In the genomic region with DNA sequence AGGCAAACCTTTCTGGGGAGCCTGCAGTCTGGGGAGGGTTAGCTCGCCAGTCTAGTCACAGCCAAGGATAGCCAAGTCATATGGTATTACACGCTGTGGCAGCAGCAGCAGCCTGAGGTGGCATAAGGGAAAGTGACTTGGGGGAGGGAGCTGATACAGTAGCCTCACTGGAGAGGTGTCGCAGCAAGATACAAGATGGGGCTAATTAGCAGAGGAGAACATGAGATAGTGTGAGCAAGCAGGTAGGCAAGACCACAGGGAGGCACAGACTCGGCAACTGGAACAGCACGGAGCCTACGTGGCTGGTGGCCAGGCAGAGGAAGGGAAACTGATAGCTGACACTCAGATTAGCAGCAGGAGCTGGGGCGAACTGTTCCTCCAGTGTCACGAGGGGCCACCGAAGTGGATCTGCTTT, we compare ENCODE assay signal across 9 mouse cellular contexts. TPM values are rescaled to one million over a fixed set of nuclear protein-coding genes. Genes with fewer than 3 reads are reported as not detected.
DNase-seq lines count a peak whose midpoint lies in the region; ATAC-seq and TF ChIP-seq lines count a peak whose summit lies in the region.
"Had no signal": no experiment of that assay in that cellular context is flagged by ENCODE, and none has a peak within 500 bp of the region (broad histone marks: within the 10 kb centered on the region; RNA-seq: fewer than 3 reads in every experiment).

No protein-coding gene starts in this region.

- no peak overlapping the region for H3K4me3 ChIP-seq in forebrain, embryonic 13.5 days
- no peak overlapping the region for H3K4me3 ChIP-seq in forebrain, postnatal 0 days (ENCODE audit: low read depth, low read length)
- H3K4me3 ChIP-seq in gastrocnemius, adult 2 months, result peak overlapping the region; percentile 50
- no peak overlapping the region for H3K4me3 ChIP-seq in hindbrain, postnatal 0 days (ENCODE audit: low read length)
- H3K4me3 ChIP-seq in layer of hippocampus, adult 2 months, result no peak overlapping the region

- 75% methylated on average over 9 of the region's 9 CpGs for WGBS in forebrain, embryonic 13.5 days
- 67% methylated on average over 9 of the region's 9 CpGs for WGBS in forebrain, postnatal 0 days
- 47% methylated on average over 9 of the region's 9 CpGs for WGBS in hindbrain, postnatal 0 days

- H3K27ac ChIP-seq in forebrain, embryonic 13.5 days, result peak overlapping the region; percentile 25; the same call in 1 of the 2 replicates
- H3K27ac ChIP-seq in forebrain, postnatal 0 days (ENCODE audit: low read depth, low read length), result no peak overlapping the region
- peak overlapping the region; percentile 90 for H3K27ac ChIP-seq in gastrocnemius, adult 2 months
- no peak overlapping the region for H3K27ac ChIP-seq in hindbrain, postnatal 0 days
- H3K27ac ChIP-seq in layer of hippocampus, adult 2 months, result no peak overlapping the region

- no peak overlapping the region for H3K9ac ChIP-seq in forebrain, embryonic 13.5 days
- no peak overlapping the region for H3K9ac ChIP-seq in forebrain, postnatal 0 days
- no peak overlapping the region for H3K9ac ChIP-seq in hindbrain, postnatal 0 days (replicated peaks; ENCODE audit: low read length)

- H3K4me2 ChIP-seq in forebrain, embryonic 13.5 days, result no peak overlapping the region
- H3K4me2 ChIP-seq in forebrain, postnatal 0 days (ENCODE audit: low read depth), result no peak overlapping the region
- no peak overlapping the region for H3K4me2 ChIP-seq in hindbrain, postnatal 0 days (ENCODE audit: low read depth, low read length)

- no peaks in the 10 kb centered on the region for H3K9me3 ChIP-seq in forebrain, embryonic 13.5 days (replicated peaks)
- H3K9me3 ChIP-seq in forebrain, postnatal 0 days (ENCODE audit: low read length), result no peaks in the 10 kb centered on the region
- no peaks in the 10 kb centered on the region for H3K9me3 ChIP-seq in hindbrain, postnatal 0 days (ENCODE audit: low read length)

- no peak for TF ChIP-seq CTCF in forebrain, postnatal 0 days (IDR thresholded peaks at IDR 0.05; ENCODE audit: low read depth)
- TF ChIP-seq CTCF in gastrocnemius, adult 2 months (IDR thresholded peaks at IDR 0.05), result no peak
- no peak for TF ChIP-seq CTCF in hindbrain, postnatal 0 days (IDR thresholded peaks at IDR 0.05; ENCODE audit: low read depth)
- no peak for TF ChIP-seq CTCF in layer of hippocampus, adult 2 months (conservative IDR thresholded peaks at IDR 0.05)

- intact Hi-C loops in gastrocnemius, adult 2 months (cut with DNase I), result loop anchor here (2.0 kb wide), 2 partner anchors 15 to 29 kb away; no protein-coding TSS in a partner anchor

- ATAC-seq in forebrain, embryonic 13.5 days, result no peak
- no peak for ATAC-seq in forebrain, postnatal 0 days
- ATAC-seq in hindbrain, postnatal 0 days, result peak; percentile 53; the same call in 1 of the 2 replicates
- ATAC-seq: CD4-positive, CD25-positive, alpha-beta regulatory T cell, adult 4 months had no signal

- no peaks in the 10 kb centered on the region for H3K27me3 ChIP-seq in forebrain, embryonic 13.5 days
- H3K27me3 ChIP-seq in forebrain, postnatal 0 days (ENCODE audit: insufficient read depth, low read length), result no peaks in the 10 kb centered on the region
- no peaks in the 10 kb centered on the region for H3K27me3 ChIP-seq in hindbrain, postnatal 0 days (ENCODE audit: insufficient read depth, low read length)

- H3K4me1 ChIP-seq in forebrain, embryonic 13.5 days, result peaks cover 16% of the 10 kb centered on the region
- no peaks in the 10 kb centered on the region for H3K4me1 ChIP-seq in forebrain, postnatal 0 days (ENCODE audit: insufficient read depth)
- H3K4me1 ChIP-seq in hindbrain, postnatal 0 days (ENCODE audit: insufficient read depth, low read length), result peaks cover 8% of the 10 kb centered on the region; the same call in 1 of the 2 replicates

- no peaks in the 10 kb centered on the region for H3K36me3 ChIP-seq in forebrain, embryonic 13.5 days (ENCODE audit: poor library complexity, severe bottlenecking)
- H3K36me3 ChIP-seq in forebrain, postnatal 0 days (ENCODE audit: insufficient read depth), result no peaks in the 10 kb centered on the region
- no peaks in the 10 kb centered on the region for H3K36me3 ChIP-seq in hindbrain, postnatal 0 days (ENCODE audit: insufficient read depth, low read length)

- DNase-seq in forebrain, postnatal 0 days, result no peak
- DNase-seq in A20 (ENCODE audit: low read depth, low spot score), result peak; percentile 81
- DNase-seq in gastrocnemius, adult 2 months, result peak; percentile 85
- peak; percentile 43 for DNase-seq in hindbrain, postnatal 0 days (ENCODE audit: low spot score)
- no peak for DNase-seq in layer of hippocampus, adult 2 months (ENCODE audit: low spot score in 2 of 2)
- no peak for DNase-seq in urinary bladder, postnatal 4 days (ENCODE audit: low spot score in 2 of 2)
- DNase-seq in spleen, adult 12 weeks (ENCODE audit: low spot score), result no peak

RNA-seq across cellular contexts. Expression of a gene that starts 26.2 kb away (rescaled TPM):
- polyA plus RNA-seq in forebrain, embryonic 13.5 days (2015; fragmentation: Nextera tagmentation; extraction: Ambion mirVana), result 11.3 and 12.5 TPM in 2 replicates
- 8.3 and 10.8 TPM in 2 replicates for total RNA-seq in forebrain, postnatal 0 days (2014; rRNA removed)
- 8.5 and 10.3 TPM in 2 replicates for polyA plus RNA-seq in forebrain, postnatal 0 days (2015; fragmentation: Nextera tagmentation; extraction: Ambion mirVana)
- total RNA-seq in gastrocnemius, adult 2 months (2021), result 1 to 10 TPM; 8.6 to 9.8 TPM
- total RNA-seq in hindbrain, postnatal 0 days (2014; rRNA removed), result 13.1 and 15.5 TPM in 2 replicates
- 8.5 and 8.9 TPM in 2 replicates for polyA plus RNA-seq in hindbrain, postnatal 0 days (2015; fragmentation: Nextera tagmentation; extraction: Ambion mirVana)
- total RNA-seq in layer of hippocampus, adult 2 months (2021), result 1 to 10 TPM; 5.6 to 7.2 TPM

Comparison
In these comparisons a context has a peak if more than half of its experiments do, and no peak if none do; other contexts are left out.
1. H3K27ac ChIP-seq: peak in forebrain, embryonic 13.5 days (single experiment) and gastrocnemius, adult 2 months (single experiment); none in forebrain, postnatal 0 days (single experiment), hindbrain, postnatal 0 days (single experiment) and layer of hippocampus, adult 2 months (single experiment).
2. DNase-seq: peak in A20 (single experiment), gastrocnemius, adult 2 months (single experiment) and hindbrain, postnatal 0 days (single experiment); none in forebrain, postnatal 0 days (single experiment), layer of hippocampus, adult 2 months (0 of 2), urinary bladder, postnatal 4 days (0 of 2) and spleen, adult 12 weeks (single experiment).